Mouse (Mus musculus): ENCODE data around the gene Olfr455. TPM values are rescaled to one million over a fixed set of nuclear protein-coding genes. Genes with fewer than 3 reads are reported as not detected.

The Olfr455 gene
- not detected in 2 replicates for total RNA-seq (2021)
- long read RNA-seq: 0 reads

GRCm38 (mm10) chr6:42547461-42547860 is at the start of gene Olfr455:
Gene Olfr455, minus strand, starts transcription at chr6:42547587.
- peak; percentile 20 for DNase-seq

GRCm38 (mm10) chr6:42593138-42593882 is 45.9 kb upstream of the Olfr455 start:
- DNase-seq: no peak

GRCm38 (mm10) chr6:42586569-42586968 is 39.2 kb upstream of the Olfr455 start:
- DNase-seq: no peak

- DNase-seq: peak; percentile 77
Measured at GRCm38 (mm10) chr6:42583488-42583872, 36.1 kb upstream of the Olfr455 start.

GRCm38 (mm10) chr6:42582741-42583487 is 35.5 kb upstream of the Olfr455 start:
- DNase-seq: no peak

- DNase-seq: peak; percentile 7
Measured at GRCm38 (mm10) chr6:42578678-42579077, 31.3 kb upstream of the Olfr455 start.

- DNase-seq: no peak
Measured at GRCm38 (mm10) chr6:42577433-42577832, 30.0 kb upstream of the Olfr455 start.

- no peak for DNase-seq
Measured at GRCm38 (mm10) chr6:42568205-42568604, 20.8 kb upstream of the Olfr455 start.

GRCm38 (mm10) chr6:42566076-42566598 is 18.8 kb upstream of the Olfr455 start:
- no peak for DNase-seq

- no peak for DNase-seq
Measured at GRCm38 (mm10) chr6:42562280-42562679, 14.9 kb upstream of the Olfr455 start.

- no peak for DNase-seq
Measured at GRCm38 (mm10) chr6:42560885-42561284, 13.5 kb upstream of the Olfr455 start.

- no peak for DNase-seq
Measured at GRCm38 (mm10) chr6:42558641-42559040, 11.3 kb upstream of the Olfr455 start.

- no peak for DNase-seq
Measured at GRCm38 (mm10) chr6:42546180-42546579, 1.2 kb downstream of the Olfr455 start.

GRCm38 (mm10) chr6:42545451-42545885 is 1.9 kb downstream of the Olfr455 start:
- no peak for DNase-seq

GRCm38 (mm10) chr6:42544846-42545245 is 2.5 kb downstream of the Olfr455 start:
- DNase-seq: no peak

GRCm38 (mm10) chr6:42542036-42543031 is 5.1 kb downstream of the Olfr455 start:
- DNase-seq: peak; percentile 46

- DNase-seq: no peak
Measured at GRCm38 (mm10) chr6:42540681-42541080, 6.7 kb downstream of the Olfr455 start.

GRCm38 (mm10) chr6:42539711-42540110 is 7.7 kb downstream of the Olfr455 start:
- no peak for DNase-seq

- no peak for DNase-seq
Measured at GRCm38 (mm10) chr6:42513461-42513860, 33.9 kb downstream of the Olfr455 start.

GRCm38 (mm10) chr6:42509311-42509710 is 38.1 kb downstream of the Olfr455 start:
- DNase-seq: no peak

- DNase-seq: peak; percentile 14
Measured at GRCm38 (mm10) chr6:42503478-42503877, 43.9 kb downstream of the Olfr455 start.

- no peak for DNase-seq
Measured at GRCm38 (mm10) chr6:42489731-42490130, 57.7 kb downstream of the Olfr455 start.
